Mouse (Mus musculus) G1E (cell line): ENCODE measurements at regions not wholly inside any gene's neighbourhood (a gene's known extent, or its start where the extent isn't known, plus 50 kb on each side); places are given as distances from the start of the nearest gene placed in this dataset.

Experiments
- ATAC-seq: 2 replicates; pipeline ENCODE4 v1.8.0; 2016; ENCODE audit warnings: mild to moderate bottlenecking; ENCODE audit not compliant: insufficient number of reproducible peaks, poor library complexity, low FRiP score, severe bottlenecking; ENCODE audit errors: extremely low read depth
- DNase-seq: peaks from one replicate; pipeline ENCODE4 v3.0.0; 2012; ENCODE audit warnings: low spot score
- H3K27me3 ChIP-seq: 2 replicates; pipeline ENCODE4 v1.6.1; 2012; ENCODE audit warnings: mild to moderate bottlenecking, low read length, inconsistent platforms; ENCODE audit not compliant: insufficient read depth
- H3K36me3 ChIP-seq: replicated peaks from 2 replicates; pipeline ENCODE3; 2012; ENCODE audit warnings: mild to moderate bottlenecking, inconsistent platforms
- H3K4me1 ChIP-seq: 2 replicates; pipeline ENCODE4 v1.6.1; 2012; ENCODE audit warnings: low read depth, low read length, inconsistent platforms, mixed read lengths; ENCODE audit not compliant: insufficient read depth
- H3K4me3 ChIP-seq: 2 replicates; pipeline ENCODE4 v1.5.1; 2012; ENCODE audit warnings: low read depth, mild to moderate bottlenecking, inconsistent platforms, low read length, moderate library complexity, mixed read lengths
- H3K9me3 ChIP-seq: replicated peaks from 2 replicates; pipeline ENCODE4 v1.6.1; 2012; ENCODE audit warnings: inconsistent platforms
- CTCF ChIP-seq: IDR thresholded peaks from 2 replicates; pipeline ENCODE4 v1.5.1; 2012; ENCODE audit warnings: low read depth, low read length, inconsistent platforms, mixed read lengths
- GATA1 ChIP-seq: IDR thresholded peaks from 2 replicates; pipeline ENCODE4 v1.6.1; 2012; ENCODE audit warnings: borderline replicate concordance, low read length, inconsistent platforms, mixed read lengths
- GATA2 ChIP-seq: IDR thresholded peaks from 2 replicates; pipeline ENCODE4 v1.6.1; 2012; ENCODE audit warnings: low read depth, low read length, inconsistent platforms, borderline replicate concordance
- POLR2AphosphoS5 ChIP-seq: IDR thresholded peaks from 2 replicates; pipeline ENCODE4 v1.6.1; 2012; ENCODE audit warnings: low read depth, low read length, inconsistent platforms; ENCODE audit not compliant: insufficient replicate concordance
- TAL1 ChIP-seq: conservative IDR thresholded peaks from 2 replicates; pipeline ENCODE4 v1.6.1; 2012; ENCODE audit warnings: low read depth, low read length, inconsistent platforms, mixed read lengths

DNA sequence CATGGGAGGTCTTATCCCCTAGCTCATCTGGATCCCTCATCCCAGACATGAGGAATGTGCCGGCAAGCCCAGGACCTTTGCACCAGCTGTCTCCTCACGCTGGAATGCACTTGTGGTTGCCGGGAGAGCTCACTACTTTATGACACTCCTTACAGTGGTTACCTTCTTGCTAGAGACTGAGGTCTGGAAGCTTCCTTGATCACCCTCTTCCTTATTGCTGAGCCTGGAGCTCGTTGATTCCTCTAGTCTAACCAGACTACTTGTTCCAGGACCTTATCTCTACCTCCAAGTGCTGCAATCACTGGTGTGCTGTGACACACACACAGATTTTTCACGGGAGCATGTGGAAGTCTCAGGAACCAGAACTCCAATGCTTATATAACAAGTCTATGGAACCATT lies 411.6 kb upstream of the Tbx3 start:
- TF ChIP-seq CTCF, result no peak
- TF ChIP-seq GATA1, result no peak
- TF ChIP-seq TAL1, result no peak
- no peak for TF ChIP-seq GATA2
- no peak for TF ChIP-seq POLR2AphosphoS5
- Histone ChIP-seq H3K9me3 (peaks cover 78% of the 10 kb centered on the region), H3K4me3 (no peak overlapping the region), H3K36me3 (no peaks in the 10 kb centered on the region), H3K4me1 (no peaks in the 10 kb centered on the region), H3K27me3 (no peaks in the 10 kb centered on the region)
- DNase-seq, result no peak
- ATAC-seq, result no peak

DNA sequence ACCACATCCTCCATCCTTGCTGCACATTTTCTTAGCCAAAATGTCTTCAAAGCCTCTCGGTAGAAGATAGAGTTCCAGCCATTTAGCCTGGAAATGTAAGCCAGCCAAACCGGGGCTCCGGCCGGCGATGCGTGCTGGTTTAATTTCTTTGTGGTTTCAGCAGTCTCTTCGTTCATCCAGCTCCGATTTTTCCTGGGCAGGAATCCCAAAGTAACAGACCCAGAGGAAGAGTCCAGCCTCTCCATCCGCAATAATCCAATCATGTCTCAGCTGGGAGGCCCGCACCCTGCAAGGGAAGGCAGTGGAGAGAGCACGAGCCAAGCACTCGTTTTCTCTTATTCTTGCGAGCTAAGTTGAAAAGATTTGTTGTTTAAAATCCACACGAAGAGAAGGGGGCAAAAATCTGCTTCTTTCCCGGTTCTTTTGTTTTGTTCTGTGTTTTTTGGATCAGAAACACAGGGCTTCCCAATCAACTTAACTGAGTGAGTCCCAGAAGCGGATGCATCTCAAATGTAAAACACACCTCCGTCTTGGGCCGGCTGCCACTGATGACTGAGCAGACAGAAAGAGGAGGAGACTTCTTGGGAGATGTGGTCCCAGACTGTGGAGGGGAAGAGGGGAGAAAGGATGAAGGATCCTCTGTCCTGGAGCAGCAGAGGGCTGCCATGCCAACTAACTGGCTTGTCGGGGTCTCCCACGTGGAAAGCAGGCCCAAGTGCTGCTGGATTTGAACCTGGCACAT lies 405.1 kb upstream of the Tbx3 start:
- no peaks in the 10 kb centered on the region for H3K4me1 ChIP-seq
- TF ChIP-seq TAL1, result no peak
- no peak for TF ChIP-seq GATA2
- TF ChIP-seq GATA1, result no peak
- no peak for TF ChIP-seq CTCF
- no peak for TF ChIP-seq POLR2AphosphoS5
- DNase-seq, result no peak
- H3K27me3 ChIP-seq, result no peaks in the 10 kb centered on the region
- H3K9me3 ChIP-seq, result peaks cover 74% of the 10 kb centered on the region
- no peak for ATAC-seq
- no peaks in the 10 kb centered on the region for H3K36me3 ChIP-seq
- H3K4me3 ChIP-seq, result no peak overlapping the region

DNA sequence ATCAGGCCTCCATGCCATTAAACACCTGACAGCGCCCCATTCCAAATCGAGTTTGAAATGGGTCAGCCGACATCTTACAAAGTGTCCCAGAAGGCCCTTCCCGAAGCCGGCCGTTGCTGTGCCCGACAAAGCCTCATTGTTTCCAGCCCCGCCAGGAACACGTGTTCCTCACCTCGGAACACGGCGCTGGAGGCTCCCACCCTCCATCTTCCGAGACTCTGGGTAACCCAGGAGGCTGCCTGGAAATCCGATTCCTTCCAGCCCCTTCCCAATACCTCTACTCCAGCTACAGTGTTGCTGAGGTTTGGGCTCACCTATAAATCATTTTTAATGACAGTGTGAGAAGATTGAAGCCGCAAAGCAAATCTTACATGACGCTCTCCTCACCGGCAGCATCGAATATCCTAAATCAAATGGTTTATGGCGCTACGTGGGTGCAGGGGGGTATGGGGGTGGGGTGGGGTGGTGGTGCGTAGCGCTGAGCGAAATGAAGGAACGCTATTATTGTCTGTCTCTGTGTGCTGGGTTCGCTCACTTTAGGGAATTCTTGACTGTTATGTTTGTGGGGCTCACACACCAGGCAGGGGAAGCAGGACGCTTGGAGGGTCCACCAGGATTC lies 399.1 kb upstream of the Tbx3 start:
- no peak for DNase-seq
- Histone ChIP-seq H3K36me3 (no peaks in the 10 kb centered on the region), H3K9me3 (peaks cover 84% of the 10 kb centered on the region), H3K27me3 (no peaks in the 10 kb centered on the region), H3K4me1 (no peaks in the 10 kb centered on the region), H3K4me3 (no peak overlapping the region)
- ATAC-seq, result no peak
- TF ChIP-seq TAL1 (no peak), CTCF (no peak)

- DNase-seq, result no peak
- ATAC-seq, result no peak
Measured at GRCm38 (mm10) chr5:119273203-119273602, 397.3 kb upstream of the Tbx3 start.

DNA sequence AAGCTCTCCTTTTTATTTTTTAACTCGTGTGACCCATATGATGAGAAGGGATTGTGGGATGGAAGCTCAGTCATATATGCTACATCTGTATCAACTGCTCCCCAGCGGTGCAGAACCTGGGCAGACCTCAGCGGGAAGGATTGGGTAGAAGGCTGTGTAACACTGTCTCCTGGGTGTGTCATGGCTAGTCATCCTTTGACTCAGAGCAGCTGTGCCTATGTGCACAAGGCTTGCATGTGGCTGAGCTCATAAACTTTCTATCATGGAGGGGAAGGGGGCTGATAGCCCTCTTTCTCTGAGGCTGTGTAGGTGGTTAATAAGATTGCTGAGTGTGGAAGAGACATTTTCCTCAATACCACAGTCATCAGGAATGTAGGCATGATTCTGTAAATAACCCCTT lies 396.9 kb upstream of the Tbx3 start:
- ATAC-seq (no peak), DNase-seq (no peak)
- Histone ChIP-seq H3K4me3 (no peak overlapping the region), H3K27me3 (no peaks in the 10 kb centered on the region), H3K36me3 (no peaks in the 10 kb centered on the region), H3K9me3 (peaks cover 84% of the 10 kb centered on the region), H3K4me1 (no peaks in the 10 kb centered on the region)
- no peak for TF ChIP-seq TAL1

More at GRCm38 (mm10) chr5:119273203-119273602, 397.3 kb upstream of the Tbx3 start:
- H3K36me3 ChIP-seq, result no peaks in the 10 kb centered on the region
- H3K27me3 ChIP-seq, result no peaks in the 10 kb centered on the region
- no peaks in the 10 kb centered on the region for H3K4me1 ChIP-seq
- H3K9me3 ChIP-seq, result peaks cover 84% of the 10 kb centered on the region
- TF ChIP-seq GATA2 (no peak), POLR2AphosphoS5 (no peak), TAL1 (no peak), GATA1 (no peak), CTCF (no peak)
- H3K4me3 ChIP-seq, result no peak overlapping the region

- TF ChIP-seq GATA1 (no peak), TAL1 (no peak), POLR2AphosphoS5 (no peak), CTCF (no peak), GATA2 (no peak)
- Histone ChIP-seq H3K27me3 (no peaks in the 10 kb centered on the region), H3K36me3 (no peaks in the 10 kb centered on the region), H3K4me3 (no peak overlapping the region), H3K9me3 (peaks cover 81% of the 10 kb centered on the region), H3K4me1 (no peaks in the 10 kb centered on the region)
- ATAC-seq (no peak), DNase-seq (no peak)
Measured at GRCm38 (mm10) chr5:119274817-119275494, 395.5 kb upstream of the Tbx3 start.
